Mouse (Mus musculus) liver, embryonic 14.5 days (tissue): ENCODE data around the gene Gm10271. TPM values are rescaled to one million over a fixed set of nuclear protein-coding genes. Genes with fewer than 3 reads are reported as not detected.

Experiments
- ATAC-seq: fragments of 200-750 bp; cut with Nextera tagmentation; 2 replicates; pipeline ENCODE4 v1.8.0; 2017; ENCODE audit warnings: moderate number of reproducible peaks, mild to moderate bottlenecking, moderate library complexity; ENCODE audit not compliant: insufficient read depth
- DNase-seq, 3 experiments: peaks; one replicate each; pipeline ENCODE4 v3.0.0-alpha.2; 2012 to 2013; ENCODE audit warnings: low read depth in 3 of 3, low spot score in 3 of 3
- H3K27ac ChIP-seq: fragments of 300-500 bp; sonication (generic); 2 replicates; pipeline ENCODE4 v1.5.1; 2014; ENCODE audit warnings: moderate library complexity, mild to moderate bottlenecking, control low read depth, inconsistent platforms
- H3K27me3 ChIP-seq: fragments of 300-500 bp; sonication (generic); 2 replicates; pipeline ENCODE4 v1.6.1; 2014; ENCODE audit warnings: mild to moderate bottlenecking, low read length, moderate library complexity; ENCODE audit not compliant: control insufficient read depth, insufficient read depth
- H3K36me3 ChIP-seq: fragments of 300-500 bp; sonication (generic); replicated peaks from 2 replicates; pipeline ENCODE4 v1.6.1; 2014; ENCODE audit warnings: low read depth; ENCODE audit not compliant: control insufficient read depth, insufficient read depth
- H3K4me1 ChIP-seq, 2 experiments: fragments of 200-500 bp in 1 of 2; fragments of 300-500 bp in 1 of 2; sonication (generic) in 1 of 2; replicated peaks; 2 replicates each; pipeline ENCODE4 v1.6.1; 2012 to 2014; ENCODE audit warnings: antibody characterized with exemption in 1 of 2, inconsistent platforms in 1 of 2, low read length in 1 of 2; ENCODE audit not compliant: control insufficient read depth in 2 of 2, insufficient read depth in 2 of 2
- H3K4me2 ChIP-seq: fragments of 300-500 bp; sonication (generic); 2 replicates; pipeline ENCODE4 v1.6.1; 2014; ENCODE audit warnings: low read depth, mild to moderate bottlenecking, control low read depth, moderate library complexity
- H3K4me3 ChIP-seq, 2 experiments: fragments of 200-500 bp in 1 of 2; fragments of 300-500 bp in 1 of 2; sonication (generic) in 1 of 2; 2 replicates each; pipeline ENCODE4 v1.5.1; 2012 to 2014; ENCODE audit warnings: low read depth in 2 of 2, low read length in 2 of 2, mild to moderate bottlenecking in 2 of 2, control low read depth in 1 of 2, inconsistent platforms in 1 of 2, moderate library complexity in 1 of 2; ENCODE audit not compliant: insufficient read depth in 1 of 2
- H3K9ac ChIP-seq: fragments of 300-500 bp; sonication (generic); replicated peaks from 2 replicates; pipeline ENCODE4 v1.6.1; 2014; ENCODE audit warnings: mild to moderate bottlenecking, control low read depth, moderate library complexity
- H3K9me3 ChIP-seq: fragments of 300-500 bp; sonication (generic); 2 replicates; pipeline ENCODE4 v1.6.1; 2016; ENCODE audit warnings: low read length, mixed read lengths; ENCODE audit not compliant: control insufficient read depth
- CTCF ChIP-seq: IDR thresholded peaks from 2 replicates; pipeline ENCODE4 v1.5.1; 2016; ENCODE audit warnings: antibody characterized with exemption, low read depth, control low read depth
- EP300 ChIP-seq: IDR thresholded peaks from 2 replicates; pipeline ENCODE4 v1.6.1; 2016; ENCODE audit warnings: antibody characterized with exemption, low read depth
- WGBS: fragments of 180-500 bp; shearing (Covaris S2); extraction: QIAGEN DNeasy Blood & Tissue Kit; methylation state at CpG from one replicate; pipeline ENCODE4 v1.1.7; 2014; ENCODE audit not compliant: insufficient replicate concordance; 5-methylcytosine and 5-hydroxymethylcytosine counted together
- polyA plus RNA-seq, 2 experiments: library from polyadenylated mRNA; depleted of rRNA in 1 of 2; stranded (reverse) in 1 of 2; unstranded in 1 of 2; fragments of >200 nt; fragmentation: Nextera tagmentation in 1 of 2; extraction: Ambion mirVana in 1 of 2; gene quantifications; 2 replicates each; pipeline versions ENCODE4 v1.2.1 to v1.2.3; 2012 to 2014

Gene Gm10271
- polyA plus RNA-seq, 2 experiments = not detected

DNA sequence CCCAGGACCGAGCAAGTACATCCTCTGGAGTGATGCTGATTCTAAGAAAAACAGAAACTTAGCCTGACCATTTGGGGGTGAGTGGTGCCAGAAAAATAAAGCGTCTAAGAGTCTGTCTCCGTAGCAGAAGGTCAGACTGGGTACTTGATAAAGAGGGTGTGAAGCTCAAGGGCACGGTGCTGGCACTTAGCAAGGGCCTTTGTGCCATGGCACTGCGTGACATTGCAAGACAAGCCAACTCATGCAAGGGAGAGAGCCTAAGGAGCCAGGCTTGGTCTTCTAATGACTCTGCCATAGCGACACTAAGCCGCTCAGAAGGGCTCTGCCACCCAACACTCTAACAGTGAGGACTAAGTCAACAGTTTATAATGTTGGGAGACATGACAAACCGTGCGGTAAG is 6.4 kb upstream of the Gm10271 start:
- Histone ChIP-seq H3K36me3 (no peaks in the 10 kb centered on the region), H3K27me3 (no peaks in the 10 kb centered on the region), H3K4me1 (no peaks in the 10 kb centered on the region), H3K4me3 (no peak overlapping the region), H3K9ac (no peak overlapping the region), H3K9me3 (no peaks in the 10 kb centered on the region), H3K27ac (no peak overlapping the region), H3K4me2 (no peak overlapping the region)
- WGBS = 69% methylated on average over 9 of the region's 9 CpGs
- ATAC-seq (no peak), DNase-seq (no peak)
- TF ChIP-seq CTCF = no peak
- no peak for TF ChIP-seq EP300

- whole genome bisulfite sequencing = 43% methylated on average over 2 of the region's 2 CpGs
- TF ChIP-seq CTCF (no peak), EP300 (no peak)
- Histone ChIP-seq H3K4me2 (no peak overlapping the region), H3K27ac (no peak overlapping the region), H3K27me3 (no peaks in the 10 kb centered on the region), H3K9me3 (no peaks in the 10 kb centered on the region), H3K9ac (no peak overlapping the region), H3K4me3 (no peak overlapping the region), H3K4me1 (no peaks in the 10 kb centered on the region), H3K36me3 (no peaks in the 10 kb centered on the region)
- DNase-seq = no peak
- no peak for ATAC-seq
Observed at GRCm38 (mm10) chr10:116977858-116978257, 5.4 kb upstream of the Gm10271 start.

GRCm38 (mm10) chr10:116977455-116977854 is 5.0 kb upstream of the Gm10271 start:
- H3K27me3 ChIP-seq = no peaks in the 10 kb centered on the region
- no peak overlapping the region for H3K27ac ChIP-seq
- TF ChIP-seq EP300 = no peak
- no peak for TF ChIP-seq CTCF
- H3K4me1 ChIP-seq = no peaks in the 10 kb centered on the region
- whole genome bisulfite sequencing = 13% methylated on average over 4 of the region's 4 CpGs
- DNase-seq = no peak
- H3K9ac ChIP-seq = no peak overlapping the region
- H3K36me3 ChIP-seq = no peaks in the 10 kb centered on the region
- H3K4me2 ChIP-seq = no peak overlapping the region
- no peak overlapping the region for H3K4me3 ChIP-seq
- no peak for ATAC-seq
- H3K9me3 ChIP-seq = no peaks in the 10 kb centered on the region

DNA sequence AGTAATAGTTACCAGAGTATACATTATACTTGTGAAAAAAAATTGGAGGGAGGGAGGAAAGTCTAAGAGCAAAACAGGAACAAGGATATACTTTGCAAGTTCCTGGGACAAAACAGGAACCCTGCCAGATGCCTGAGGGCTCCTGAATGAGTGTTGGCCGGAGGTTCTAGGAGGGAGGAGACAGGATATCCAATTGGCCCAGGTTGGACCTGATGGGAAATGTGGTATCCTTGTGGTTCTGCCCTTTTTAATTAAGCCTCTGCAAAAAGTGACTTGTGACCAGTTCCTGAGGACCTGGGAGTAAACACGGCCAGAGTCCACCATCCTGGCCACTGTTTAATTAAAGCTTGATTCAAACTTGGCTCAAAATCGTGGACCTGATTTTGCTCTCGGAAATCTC is 3.7 kb downstream of the Gm10271 start:
- no peak for ATAC-seq
- Histone ChIP-seq H3K9me3 (no peaks in the 10 kb centered on the region), H3K27ac (no peak overlapping the region), H3K4me3 (no peak overlapping the region), H3K36me3 (no peaks in the 10 kb centered on the region), H3K27me3 (no peaks in the 10 kb centered on the region), H3K4me1 (no peaks in the 10 kb centered on the region), H3K9ac (no peak overlapping the region), H3K4me2 (no peak overlapping the region)
- no peak for DNase-seq
- WGBS = 53% methylated on average over 4 of the region's 4 CpGs
- TF ChIP-seq CTCF (no peak), EP300 (no peak)

GRCm38 (mm10) chr10:116966065-116966464 is 6.3 kb downstream of the Gm10271 start:
- WGBS = 63% methylated on average over 6 of the region's 6 CpGs
- H3K27me3 ChIP-seq = no peaks in the 10 kb centered on the region
- H3K9me3 ChIP-seq = no peaks in the 10 kb centered on the region
- no peak for DNase-seq
- no peak overlapping the region for H3K9ac ChIP-seq
- H3K4me3 ChIP-seq = no peak overlapping the region
- H3K36me3 ChIP-seq = no peaks in the 10 kb centered on the region
- ATAC-seq = no peak
- no peak overlapping the region for H3K27ac ChIP-seq
- no peak overlapping the region for H3K4me2 ChIP-seq
- TF ChIP-seq EP300 (no peak), CTCF (no peak)
- H3K4me1 ChIP-seq = no peaks in the 10 kb centered on the region
